Mouse (Mus musculus): ENCODE data around the gene Cep350. TPM values are rescaled to one million over a fixed set of nuclear protein-coding genes. Genes with fewer than 3 reads are reported as not detected.

Cep350 gene
- polyA plus RNA-seq, 1 experiment from 2014 or later, result 9.4 TPM

- H3K27ac ChIP-seq (replicated peaks), result no peak overlapping the region
- peaks cover 64% of the 10 kb centered on the region for H3K36me3 ChIP-seq
- H3K27me3 ChIP-seq, result no peaks in the 10 kb centered on the region
- H3K4me2 ChIP-seq, result no peak overlapping the region
- H3K9me3 ChIP-seq, result peaks cover 4% of the 10 kb centered on the region; the same call in 1 of the 2 replicates
- WGBS, result 92% methylated on average over 3 of the region's 3 CpGs
- H3K4me1 ChIP-seq (replicated peaks), result no peaks in the 10 kb centered on the region
- H3K9ac ChIP-seq, result no peak overlapping the region
- H3K4me3 ChIP-seq, result no peak overlapping the region
- no peak for ATAC-seq (ENCODE audit: low FRiP score, low read depth)
Observed at GRCm38 (mm10) chr1:155879596-155879995, 93.5 kb downstream of the Cep350 start.

GRCm38 (mm10) chr1:155862967-155863366, 110.1 kb downstream of the Cep350 start:
- WGBS, result 78% methylated on average over 4 of the region's 4 CpGs
- Histone ChIP-seq H3K9me3 (no peaks in the 10 kb centered on the region), H3K4me2 (no peak overlapping the region), H3K27ac (replicated peaks) (no peak overlapping the region), H3K9ac (no peak overlapping the region), H3K36me3 (peaks cover 73% of the 10 kb centered on the region), H3K4me3 (no peak overlapping the region), H3K27me3 (no peaks in the 10 kb centered on the region), H3K4me1 (replicated peaks) (no peaks in the 10 kb centered on the region)
- ATAC-seq (ENCODE audit: low FRiP score, low read depth), result no peak

- H3K36me3 ChIP-seq, result peaks cover 40% of the 10 kb centered on the region
- H3K9ac ChIP-seq, result no peak overlapping the region
- H3K4me3 ChIP-seq, result no peak overlapping the region
- H3K9me3 ChIP-seq, result no peaks in the 10 kb centered on the region
- H3K4me1 ChIP-seq (replicated peaks), result no peaks in the 10 kb centered on the region
- H3K27ac ChIP-seq (replicated peaks), result no peak overlapping the region
- ATAC-seq (ENCODE audit: low FRiP score, low read depth), result no peak
- no peaks in the 10 kb centered on the region for H3K27me3 ChIP-seq
- WGBS, result 85% methylated on average over 7 of the region's 7 CpGs
- H3K4me2 ChIP-seq, result no peak overlapping the region
Observed at GRCm38 (mm10) chr1:155854926-155855702, 117.9 kb downstream of the Cep350 start.

- Histone ChIP-seq H3K36me3 (peaks cover 30% of the 10 kb centered on the region), H3K9me3 (no peaks in the 10 kb centered on the region), H3K27ac (replicated peaks) (no peak overlapping the region), H3K27me3 (no peaks in the 10 kb centered on the region), H3K4me2 (no peak overlapping the region), H3K4me3 (no peak overlapping the region), H3K4me1 (replicated peaks) (no peaks in the 10 kb centered on the region), H3K9ac (no peak overlapping the region)
- ATAC-seq (ENCODE audit: low FRiP score, low read depth), result no peak
- 95% methylated on average over 5 of the region's 5 CpGs for WGBS
Observed at GRCm38 (mm10) chr1:155853009-155853408, 120.0 kb downstream of the Cep350 start.

GRCm38 (mm10) chr1:155844235-155844634, 128.8 kb downstream of the Cep350 start:
- Histone ChIP-seq H3K9me3 (no peaks in the 10 kb centered on the region), H3K4me3 (no peak overlapping the region), H3K9ac (no peak overlapping the region), H3K4me1 (replicated peaks) (no peaks in the 10 kb centered on the region), H3K27ac (replicated peaks) (no peak overlapping the region), H3K27me3 (no peaks in the 10 kb centered on the region), H3K4me2 (no peak overlapping the region), H3K36me3 (peaks cover 34% of the 10 kb centered on the region)
- WGBS, result 84% methylated on average over 5 of the region's 5 CpGs
- ATAC-seq (ENCODE audit: low FRiP score, low read depth), result no peak

GRCm38 (mm10) chr1:155843538-155843937, 129.5 kb downstream of the Cep350 start:
- no peak overlapping the region for H3K4me3 ChIP-seq
- H3K4me2 ChIP-seq, result no peak overlapping the region
- peaks cover 33% of the 10 kb centered on the region for H3K36me3 ChIP-seq
- no peak for ATAC-seq (ENCODE audit: low FRiP score, low read depth)
- WGBS, result 92% methylated on average over 4 of the region's 4 CpGs
- H3K4me1 ChIP-seq (replicated peaks), result no peaks in the 10 kb centered on the region
- H3K27me3 ChIP-seq, result no peaks in the 10 kb centered on the region
- H3K9ac ChIP-seq, result no peak overlapping the region
- no peak overlapping the region for H3K27ac ChIP-seq (replicated peaks)
- no peaks in the 10 kb centered on the region for H3K9me3 ChIP-seq

GRCm38 (mm10) chr1:155835667-155836066, 137.4 kb downstream of the Cep350 start:
- H3K4me1 ChIP-seq (replicated peaks), result no peaks in the 10 kb centered on the region
- 0 out of 2 replicates have a peak, but pooled peaks cover 5% of the 10 kb centered on the region for H3K36me3 ChIP-seq
- H3K9ac ChIP-seq, result no peak overlapping the region
- 82% methylated on average over 2 of the region's 2 CpGs for WGBS
- no peak for ATAC-seq (ENCODE audit: low FRiP score, low read depth)
- H3K27ac ChIP-seq (replicated peaks), result no peak overlapping the region
- H3K4me2 ChIP-seq, result no peak overlapping the region
- H3K27me3 ChIP-seq, result no peaks in the 10 kb centered on the region
- H3K4me3 ChIP-seq, result no peak overlapping the region
- no peaks in the 10 kb centered on the region for H3K9me3 ChIP-seq

- H3K4me1 ChIP-seq (replicated peaks), result no peaks in the 10 kb centered on the region
- H3K27ac ChIP-seq (replicated peaks), result no peak overlapping the region
- no peak overlapping the region for H3K9ac ChIP-seq
- H3K4me3 ChIP-seq, result no peak overlapping the region
- no peaks in the 10 kb centered on the region for H3K27me3 ChIP-seq
- 0 out of 2 replicates have a peak, but pooled peaks cover 4% of the 10 kb centered on the region for H3K36me3 ChIP-seq
- WGBS, result 91% methylated on average over 9 of the region's 9 CpGs
- no peak overlapping the region for H3K4me2 ChIP-seq
- H3K9me3 ChIP-seq, result no peaks in the 10 kb centered on the region
- ATAC-seq (ENCODE audit: low FRiP score, low read depth), result no peak
Observed at GRCm38 (mm10) chr1:155833610-155834009, 139.4 kb downstream of the Cep350 start.

GRCm38 (mm10) chr1:155831958-155832357, 141.1 kb downstream of the Cep350 start:
- no peak overlapping the region for H3K4me3 ChIP-seq
- H3K9ac ChIP-seq, result no peak overlapping the region
- H3K4me2 ChIP-seq, result no peak overlapping the region
- no peaks in the 10 kb centered on the region for H3K9me3 ChIP-seq
- no peak overlapping the region for H3K27ac ChIP-seq (replicated peaks)
- ATAC-seq (ENCODE audit: low FRiP score, low read depth), result no peak
- no peaks in the 10 kb centered on the region for H3K4me1 ChIP-seq (replicated peaks)
- WGBS, result 88% methylated on average over 3 of the region's 3 CpGs
- no peaks in the 10 kb centered on the region for H3K27me3 ChIP-seq
- no peaks in the 10 kb centered on the region for H3K36me3 ChIP-seq

GRCm38 (mm10) chr1:155830861-155831260, 142.2 kb downstream of the Cep350 start:
- 80% methylated on average over 6 of the region's 6 CpGs for WGBS
- Histone ChIP-seq H3K9me3 (no peaks in the 10 kb centered on the region), H3K36me3 (no peaks in the 10 kb centered on the region), H3K27me3 (no peaks in the 10 kb centered on the region), H3K4me1 (replicated peaks) (no peaks in the 10 kb centered on the region), H3K27ac (replicated peaks) (no peak overlapping the region), H3K9ac (no peak overlapping the region), H3K4me3 (no peak overlapping the region), H3K4me2 (no peak overlapping the region)
- ATAC-seq (ENCODE audit: low FRiP score, low read depth), result no peak

- Histone ChIP-seq H3K4me1 (replicated peaks) (no peaks in the 10 kb centered on the region), H3K4me2 (no peak overlapping the region), H3K9me3 (no peaks in the 10 kb centered on the region), H3K27ac (replicated peaks) (no peak overlapping the region), H3K36me3 (no peaks in the 10 kb centered on the region), H3K27me3 (no peaks in the 10 kb centered on the region), H3K4me3 (no peak overlapping the region), H3K9ac (no peak overlapping the region)
- 68% methylated on average over 8 of the region's 8 CpGs for whole genome bisulfite sequencing
- ATAC-seq (ENCODE audit: low FRiP score, low read depth), result no peak
Observed at GRCm38 (mm10) chr1:155827703-155828295, 145.3 kb downstream of the Cep350 start.

GRCm38 (mm10) chr1:155826803-155827395, 146.2 kb downstream of the Cep350 start:
- Histone ChIP-seq H3K9ac (no peak overlapping the region), H3K27ac (replicated peaks) (no peak overlapping the region), H3K9me3 (no peaks in the 10 kb centered on the region), H3K4me3 (no peak overlapping the region), H3K27me3 (no peaks in the 10 kb centered on the region), H3K36me3 (no peaks in the 10 kb centered on the region), H3K4me1 (replicated peaks) (no peaks in the 10 kb centered on the region), H3K4me2 (no peak overlapping the region)
- no peak for ATAC-seq (ENCODE audit: low FRiP score, low read depth)
- WGBS, result 56% methylated on average over 5 of the region's 5 CpGs

All from hindbrain, embryonic 15.5 days (tissue).